Mouse (Mus musculus): Measurements from ENCODE around the gene Sag. TPM values are rescaled to one million over a fixed set of nuclear protein-coding genes. Genes with fewer than 3 reads are reported as not detected.

The Sag gene
- polyA plus RNA-seq, 1 experiment: 0.59 TPM

- Histone ChIP-seq H3K4me3 (ENCODE audit: insufficient read depth, low read depth, low read length) (no peak overlapping the region), H3K4me1 (ENCODE audit: control insufficient read depth, insufficient read depth, insufficient read length, low read length) (peaks cover 28% of the 10 kb centered on the region), H3K27ac (replicated peaks; ENCODE audit: low read depth, low read length) (no peak overlapping the region)
Measured at GRCm38 (mm10) chr1:87882554-87882953, 79.1 kb downstream of the Sag start.

GRCm38 (mm10) chr1:87890960-87891359 lies 87.5 kb downstream of the Sag start:
- H3K27ac ChIP-seq (replicated peaks; ENCODE audit: low read depth, low read length): peak overlapping the region; percentile 75
- peaks cover 19% of the 10 kb centered on the region for H3K4me1 ChIP-seq (ENCODE audit: control insufficient read depth, insufficient read depth, insufficient read length, low read length)
- H3K4me3 ChIP-seq (ENCODE audit: insufficient read depth, low read depth, low read length): no peak overlapping the region

- H3K27ac ChIP-seq (replicated peaks; ENCODE audit: low read depth, low read length): peak overlapping the region; percentile 75
- no peak overlapping the region for H3K4me3 ChIP-seq (ENCODE audit: insufficient read depth, low read depth, low read length)
- H3K4me1 ChIP-seq (ENCODE audit: control insufficient read depth, insufficient read depth, insufficient read length, low read length): peaks cover 20% of the 10 kb centered on the region
Measured at GRCm38 (mm10) chr1:87891634-87892033, 88.2 kb downstream of the Sag start.

GRCm38 (mm10) chr1:87892499-87892898 lies 89.0 kb downstream of the Sag start:
- Histone ChIP-seq H3K4me3 (ENCODE audit: insufficient read depth, low read depth, low read length) (no peak overlapping the region), H3K27ac (replicated peaks; ENCODE audit: low read depth, low read length) (no peak overlapping the region), H3K4me1 (ENCODE audit: control insufficient read depth, insufficient read depth, insufficient read length, low read length) (peaks cover 25% of the 10 kb centered on the region)

GRCm38 (mm10) chr1:87893414-87893813 lies 89.9 kb downstream of the Sag start:
- H3K4me1 ChIP-seq (ENCODE audit: control insufficient read depth, insufficient read depth, insufficient read length, low read length): peaks cover 23% of the 10 kb centered on the region

More at GRCm38 (mm10) chr1:87893414-87893813, 89.9 kb downstream of the Sag start:
- no peak overlapping the region for H3K27ac ChIP-seq (replicated peaks; ENCODE audit: low read depth, low read length)
- no peak overlapping the region for H3K4me3 ChIP-seq (ENCODE audit: insufficient read depth, low read depth, low read length)

Other genes starting within 250 kb of the Sag start
- gene Ngef, start 229.8 kb upstream of the Sag start, polyA plus RNA-seq (2012; ENCODE audit: insufficient read depth, insufficient read length, missing spikeins): 0.55 and 0.83 TPM in 2 replicates
- gene Inpp5d, start 183.4 kb upstream of the Sag start, polyA plus RNA-seq (2012; ENCODE audit: insufficient read depth, insufficient read length, missing spikeins): 2.6 and 5.2 TPM in 2 replicates
- gene Atg16l1, start 47.8 kb upstream of the Sag start, polyA plus RNA-seq (2012; ENCODE audit: insufficient read depth, insufficient read length, missing spikeins): 17.4 and 18.2 TPM in 2 replicates
- gene Dgkd, start 49.6 kb downstream of the Sag start, polyA plus RNA-seq (2012; ENCODE audit: insufficient read depth, insufficient read length, missing spikeins): 59.1 and 61.6 TPM in 2 replicates
- 13.1 and 16.1 TPM in 2 replicates for gene Usp40, start 204.9 kb downstream of the Sag start, polyA plus RNA-seq (2012; ENCODE audit: insufficient read depth, insufficient read length, missing spikeins)